Mouse (Mus musculus) megakaryocyte progenitor cell, adult 5-6 weeks (primary cell): ENCODE measurements at regions not wholly inside any gene's neighbourhood (a gene's known extent, or its start where the extent isn't known, plus 50 kb on each side); places are given as distances from the start of the nearest gene placed in this dataset.
A peak's percentile ranks its signal among the peaks of the same experiment; 100 is the strongest.

Experiments
- ATAC-seq: replicated peaks from 2 replicates; pipeline ENCODE4 v1.8.0; 2016; ENCODE audit warnings: mild to moderate bottlenecking, moderate TSS enrichment, inconsistent platforms; ENCODE audit not compliant: poor library complexity

- no peak for ATAC-seq
These were observed 105.2 kb upstream of the Arhgap5 start for GRCm38 (mm10) chr12:52398511-52398975.

GRCm38 (mm10) chr12:52400099-52400498 lies 103.7 kb upstream of the Arhgap5 start:
- no peak for ATAC-seq

GRCm38 (mm10) chr12:52402711-52403110 lies 101.1 kb upstream of the Arhgap5 start:
- no peak for ATAC-seq

GRCm38 (mm10) chr12:52406386-52406785 lies 97.4 kb upstream of the Arhgap5 start:
- ATAC-seq = no peak

- no peak for ATAC-seq
These were observed 95.4 kb upstream of the Arhgap5 start for GRCm38 (mm10) chr12:52408307-52408895.

GRCm38 (mm10) chr12:52409221-52409620 lies 94.6 kb upstream of the Arhgap5 start:
- no peak for ATAC-seq

GRCm38 (mm10) chr12:52412172-52412571 lies 91.6 kb upstream of the Arhgap5 start:
- no peak for ATAC-seq

DNA sequence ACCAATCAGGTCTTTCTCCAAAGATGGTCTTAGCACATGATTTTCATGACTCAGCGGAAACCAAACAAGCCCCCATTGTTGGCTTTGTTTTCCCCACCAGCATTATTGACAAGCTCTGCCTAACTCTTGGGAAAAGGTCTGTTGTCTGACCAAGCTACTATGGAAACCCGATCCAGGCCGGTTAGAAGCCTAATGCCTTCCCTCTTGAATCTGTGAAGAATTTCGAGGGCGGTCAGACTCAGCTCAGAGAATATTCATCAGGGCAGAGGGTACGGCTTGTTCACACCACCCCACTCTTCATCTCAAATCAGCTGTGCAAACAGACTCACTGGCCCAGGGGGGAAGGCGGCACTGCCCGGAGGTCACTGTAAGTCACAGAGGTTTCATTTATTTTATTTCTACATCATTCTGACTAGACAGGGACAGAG lies 90.7 kb upstream of the Arhgap5 start:
- no peak for ATAC-seq

GRCm38 (mm10) chr12:52422729-52423128 lies 81.0 kb upstream of the Arhgap5 start:
- peak; percentile 37 for ATAC-seq

DNA sequence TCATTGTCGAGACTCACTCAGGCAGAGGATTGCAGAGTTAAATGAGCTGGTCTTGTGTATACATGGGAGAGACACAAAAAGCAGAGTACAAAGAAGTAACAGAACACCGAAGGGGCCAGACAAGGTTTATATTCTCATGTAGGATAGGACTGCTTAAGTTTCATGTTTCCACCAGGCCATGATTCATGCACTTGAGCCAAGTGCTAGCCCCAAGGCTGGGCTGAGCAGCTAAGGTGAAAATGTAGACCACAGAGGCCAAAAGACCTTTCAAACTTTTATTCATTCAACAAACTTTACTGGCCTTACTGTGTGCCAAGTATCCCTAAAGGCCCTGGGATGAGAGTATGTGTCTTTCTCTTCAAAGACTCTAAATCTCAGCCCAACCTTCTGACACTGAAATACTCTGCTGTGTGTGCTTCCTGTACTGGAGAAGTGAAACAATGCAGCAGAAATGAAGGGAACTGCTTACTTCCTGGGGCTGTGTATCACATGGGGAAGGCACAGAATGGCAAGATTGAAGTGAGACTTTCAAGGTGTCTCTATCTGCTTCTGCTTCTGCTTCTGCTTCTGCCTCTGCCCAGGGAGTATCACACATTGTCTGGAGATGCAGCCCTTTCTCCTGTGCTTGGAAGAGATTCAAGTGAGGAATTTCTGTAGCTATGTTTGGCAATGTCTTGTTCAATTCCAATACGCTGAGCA lies 79.3 kb upstream of the Arhgap5 start:
- peak; percentile 68 for ATAC-seq

DNA sequence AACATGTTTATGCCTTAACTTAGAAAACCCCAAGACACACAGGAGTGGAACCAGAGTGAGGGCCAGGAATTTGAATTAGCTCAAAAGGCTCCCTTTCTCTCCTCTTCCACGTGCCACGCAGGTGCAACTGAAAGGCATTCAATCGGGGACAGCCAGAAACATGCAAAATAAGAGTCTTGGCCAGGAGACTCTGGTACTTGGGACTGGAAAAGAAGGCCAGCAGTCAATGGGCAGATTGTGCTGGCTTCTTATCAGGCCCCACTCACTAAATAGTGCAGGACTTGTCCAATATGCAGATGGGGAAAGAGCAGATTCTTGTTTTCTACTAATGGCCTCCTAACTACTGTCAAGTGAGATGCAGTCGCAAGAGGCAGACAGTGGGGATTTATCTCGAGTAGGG lies 73.8 kb upstream of the Arhgap5 start:
- no peak for ATAC-seq

DNA sequence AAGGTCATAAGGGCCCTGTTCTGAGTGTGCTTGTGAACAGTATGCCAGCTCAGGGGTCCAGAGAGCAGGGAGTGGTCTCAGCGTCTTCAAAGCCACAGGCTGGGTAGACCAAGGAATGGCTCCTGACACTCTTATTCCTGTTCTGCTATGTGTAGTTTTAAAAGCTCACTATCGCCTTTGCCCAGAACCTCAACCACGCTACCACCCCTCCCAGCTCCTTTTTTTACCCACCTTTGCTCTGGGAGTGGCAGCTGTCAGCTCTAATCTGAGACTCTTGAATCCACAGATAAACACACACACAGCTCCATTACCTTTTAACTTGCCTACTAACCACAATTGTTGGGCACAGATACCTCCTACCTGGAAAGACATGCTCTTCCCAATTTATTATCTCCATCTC lies 71.8 kb upstream of the Arhgap5 start:
- no peak for ATAC-seq

DNA sequence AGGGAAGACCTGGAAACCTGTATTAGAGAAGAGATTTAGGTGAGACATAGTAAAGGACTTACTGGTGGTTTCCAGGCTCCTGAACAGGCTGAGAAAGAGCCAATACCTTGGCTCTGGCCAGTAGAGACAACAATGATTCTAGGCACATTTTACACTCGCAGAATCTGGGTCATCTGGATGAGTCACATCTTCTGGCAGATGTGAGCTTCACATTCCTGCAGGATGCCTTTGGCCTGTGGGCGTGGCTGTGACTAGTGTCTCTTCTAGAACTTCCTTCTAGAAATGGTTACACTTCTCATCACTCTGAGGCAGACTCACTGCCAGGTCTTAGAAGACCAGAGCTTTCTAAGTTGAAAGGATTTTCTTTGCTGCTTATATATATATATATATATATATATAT lies 69.8 kb upstream of the Arhgap5 start:
- no peak for ATAC-seq

DNA sequence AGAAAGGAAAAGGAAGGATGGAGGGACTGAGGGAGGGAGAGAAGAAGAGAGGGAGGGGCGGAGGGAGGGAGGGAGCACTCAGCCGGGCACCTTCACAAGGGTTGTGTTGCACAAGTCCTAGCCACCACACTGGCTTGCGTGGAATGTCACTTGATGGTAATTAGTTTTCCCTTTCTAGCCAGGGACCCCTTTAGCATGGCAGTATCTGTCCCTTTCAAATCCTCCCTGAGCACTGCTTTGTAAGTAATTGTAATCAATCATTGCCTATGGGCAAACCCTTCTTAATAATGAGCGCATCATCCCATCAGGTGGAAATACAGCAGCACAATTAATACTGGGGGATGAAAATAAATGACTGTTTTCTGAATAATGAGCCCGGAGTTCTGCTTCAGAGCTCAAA lies 68.5 kb upstream of the Arhgap5 start:
- ATAC-seq = no peak

DNA sequence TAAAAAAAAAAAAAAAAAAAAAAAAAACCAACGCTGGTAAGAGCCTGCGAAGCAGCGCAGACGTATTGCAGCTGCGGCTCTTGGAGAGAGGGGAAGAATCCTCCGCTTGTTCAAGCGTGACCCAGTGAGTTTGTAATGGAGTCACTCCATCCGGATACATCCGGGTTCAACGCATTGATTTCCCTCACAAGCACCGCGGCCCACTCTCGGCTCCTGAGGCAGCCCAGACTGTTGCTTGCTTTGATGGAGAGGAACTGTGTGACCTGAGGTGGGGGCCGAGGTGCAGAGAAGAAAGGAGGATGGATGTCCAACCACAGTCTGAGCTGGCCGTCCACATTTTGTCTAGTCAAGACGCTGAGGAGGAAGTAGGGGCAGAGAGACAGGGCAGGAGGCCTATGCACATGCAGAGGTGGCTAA lies 68.0 kb upstream of the Arhgap5 start:
- ATAC-seq = no peak

GRCm38 (mm10) chr12:52436941-52437340 lies 66.8 kb upstream of the Arhgap5 start:
- no peak for ATAC-seq

GRCm38 (mm10) chr12:52439241-52439640 lies 64.5 kb upstream of the Arhgap5 start:
- ATAC-seq = no peak

GRCm38 (mm10) chr12:52440868-52441365 lies 62.9 kb upstream of the Arhgap5 start:
- ATAC-seq = no peak

DNA sequence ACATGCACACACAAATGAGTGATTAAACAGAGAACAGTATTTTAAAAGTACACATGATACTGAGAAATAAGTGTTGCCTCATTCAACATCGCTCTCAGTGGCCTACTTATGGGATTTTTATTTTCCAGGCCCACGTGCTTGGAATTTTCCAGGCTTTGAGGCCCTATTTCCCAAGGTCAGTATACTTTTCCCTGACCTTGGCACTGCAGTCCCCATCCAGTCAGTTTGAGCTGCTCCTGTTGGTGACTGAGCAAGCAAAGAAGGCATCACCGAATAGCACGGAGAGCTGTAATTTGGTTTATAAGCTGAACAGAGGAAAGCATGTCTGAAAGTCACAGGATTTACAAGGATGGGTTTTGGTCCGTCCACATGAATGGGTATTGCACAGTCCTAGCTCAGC lies 61.4 kb upstream of the Arhgap5 start:
- no peak for ATAC-seq

GRCm38 (mm10) chr12:52445731-52446130 lies 58.0 kb upstream of the Arhgap5 start:
- no peak for ATAC-seq

- no peak for ATAC-seq
These were observed 57.3 kb upstream of the Arhgap5 start for GRCm38 (mm10) chr12:52446501-52446900.

DNA sequence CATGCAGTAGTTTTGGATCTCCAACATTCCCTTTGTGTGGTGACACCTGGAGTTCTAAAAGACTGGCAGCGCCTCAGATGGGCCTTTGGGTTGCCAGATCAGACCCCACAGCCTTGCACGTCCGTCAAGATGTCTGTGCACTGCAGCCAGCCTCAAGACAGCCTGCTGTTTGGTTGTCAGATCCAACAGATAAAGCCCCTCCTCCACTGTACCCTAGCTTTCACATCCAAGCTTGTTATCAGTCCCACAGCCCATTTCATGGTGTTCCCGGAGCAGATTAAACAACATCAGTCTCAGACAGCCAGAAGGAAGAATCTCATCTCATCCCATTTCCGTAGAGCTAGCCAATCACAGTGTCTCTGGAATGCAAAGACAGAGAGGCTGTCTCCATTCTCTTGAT lies 56.3 kb upstream of the Arhgap5 start:
- no peak for ATAC-seq

DNA sequence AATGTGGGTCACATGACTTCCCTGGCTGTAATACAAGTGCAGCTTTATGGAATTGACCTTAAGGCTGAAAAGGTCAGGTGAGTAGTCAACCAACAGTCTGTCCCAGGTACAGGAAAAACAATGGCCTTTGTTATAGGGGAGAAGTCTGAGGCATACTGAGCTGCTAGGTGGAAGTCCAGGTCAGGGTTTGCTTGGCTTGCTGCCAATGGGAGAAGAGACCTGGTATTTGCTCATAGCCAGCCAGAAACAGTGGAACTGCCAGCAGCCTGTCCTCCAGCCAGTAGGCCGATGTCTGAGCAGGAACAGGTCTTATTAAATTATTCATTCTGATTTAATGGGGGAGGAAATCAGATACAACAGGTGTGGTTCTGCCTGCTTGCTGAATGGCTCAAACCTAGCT lies 55.6 kb upstream of the Arhgap5 start:
- ATAC-seq = no peak
